Mouse (Mus musculus): ENCODE results near the gene Zfp689.
"Not testable (repeated sequence)": the region's sequence is repeated elsewhere in the genome, so short reads cannot be mapped to it uniquely, and the experiment has no call there.

Zfp689 gene

GRCm38 (mm10) chr7:127448521-127449300 is at the start of gene Zfp689:
Zfp689 (minus strand) TSS chr7:127449158.
- DNase-seq, result peak; percentile 94 to 98

- DNase-seq, result peak; percentile 60 to 77
Observed at GRCm38 (mm10) chr7:127498407-127498806, 49.4 kb upstream of the Zfp689 start.

- no peak for DNase-seq
Observed at GRCm38 (mm10) chr7:127497382-127497781, 48.4 kb upstream of the Zfp689 start.

GRCm38 (mm10) chr7:127494648-127495047 is 45.7 kb upstream of the Zfp689 start:
- no peak for DNase-seq

- DNase-seq, result no peak
Observed at GRCm38 (mm10) chr7:127491846-127492245, 42.9 kb upstream of the Zfp689 start.

- DNase-seq, result no peak
Observed at GRCm38 (mm10) chr7:127489982-127490381, 41.0 kb upstream of the Zfp689 start.

- not testable (repeated sequence) for DNase-seq
Observed at GRCm38 (mm10) chr7:127488364-127488763, 39.4 kb upstream of the Zfp689 start.

- no peak for DNase-seq
Observed at GRCm38 (mm10) chr7:127485416-127485815, 36.5 kb upstream of the Zfp689 start.

GRCm38 (mm10) chr7:127480321-127480720 is 31.4 kb upstream of the Zfp689 start:
- peak in 1 of 2 experiments; percentile 16 for DNase-seq

GRCm38 (mm10) chr7:127479318-127480225 is 30.6 kb upstream of the Zfp689 start:
- peak in 1 of 2 experiments; percentile 42 for DNase-seq

- peak; percentile 98 to 99 for DNase-seq
Observed at GRCm38 (mm10) chr7:127478635-127479317, 29.8 kb upstream of the Zfp689 start, which contains the start of gene Fbrs. Fbrs (plus strand) TSS chr7:127479199.

- DNase-seq, result peak; percentile 100
Observed at GRCm38 (mm10) chr7:127477687-127478634, 29.0 kb upstream of the Zfp689 start.

GRCm38 (mm10) chr7:127476855-127477254 is 27.9 kb upstream of the Zfp689 start:
- no peak for DNase-seq

- DNase-seq, result peak in 1 of 2 experiments; percentile 25
Observed at GRCm38 (mm10) chr7:127476336-127476735, 27.4 kb upstream of the Zfp689 start.

- DNase-seq, result no peak
Observed at GRCm38 (mm10) chr7:127475186-127475740, 26.3 kb upstream of the Zfp689 start.

- peak in 1 of 2 experiments; percentile 17 for DNase-seq
Observed at GRCm38 (mm10) chr7:127474378-127475070, 25.6 kb upstream of the Zfp689 start.

- peak in 1 of 2 experiments; percentile 22 for DNase-seq
Observed at GRCm38 (mm10) chr7:127473705-127474104, 24.7 kb upstream of the Zfp689 start.

- DNase-seq, result no peak
Observed at GRCm38 (mm10) chr7:127472060-127472459, 23.1 kb upstream of the Zfp689 start.

- peak in 1 of 2 experiments; percentile 74 for DNase-seq
Observed at GRCm38 (mm10) chr7:127471646-127472010, 22.7 kb upstream of the Zfp689 start.

Measured in kidney, postnatal 36 days (tissue).